Mouse (Mus musculus) hindlimb bud, embryonic 11.5 days (tissue): ENCODE data around the gene Tmem243.

ENCODE experiments used
- DNase-seq: peaks from one replicate; pipeline ENCODE4 v3.0.0-alpha.2; 2012; ENCODE audit warnings: low read depth, low spot score; ENCODE audit errors: extremely low spot score

Gene Tmem243

GRCm38 (mm10) chr5:9100207-9100848 is at the start of gene Tmem243:
Gene Tmem243 (plus strand): TSS chr5:9100668.
- DNase-seq, result peak; percentile 33

GRCm38 (mm10) chr5:9056020-9056660 is 44.3 kb upstream of the Tmem243 start:
- DNase-seq, result peak; percentile 44

GRCm38 (mm10) chr5:9057277-9057879 is 43.1 kb upstream of the Tmem243 start:
- DNase-seq, result no peak

DNA sequence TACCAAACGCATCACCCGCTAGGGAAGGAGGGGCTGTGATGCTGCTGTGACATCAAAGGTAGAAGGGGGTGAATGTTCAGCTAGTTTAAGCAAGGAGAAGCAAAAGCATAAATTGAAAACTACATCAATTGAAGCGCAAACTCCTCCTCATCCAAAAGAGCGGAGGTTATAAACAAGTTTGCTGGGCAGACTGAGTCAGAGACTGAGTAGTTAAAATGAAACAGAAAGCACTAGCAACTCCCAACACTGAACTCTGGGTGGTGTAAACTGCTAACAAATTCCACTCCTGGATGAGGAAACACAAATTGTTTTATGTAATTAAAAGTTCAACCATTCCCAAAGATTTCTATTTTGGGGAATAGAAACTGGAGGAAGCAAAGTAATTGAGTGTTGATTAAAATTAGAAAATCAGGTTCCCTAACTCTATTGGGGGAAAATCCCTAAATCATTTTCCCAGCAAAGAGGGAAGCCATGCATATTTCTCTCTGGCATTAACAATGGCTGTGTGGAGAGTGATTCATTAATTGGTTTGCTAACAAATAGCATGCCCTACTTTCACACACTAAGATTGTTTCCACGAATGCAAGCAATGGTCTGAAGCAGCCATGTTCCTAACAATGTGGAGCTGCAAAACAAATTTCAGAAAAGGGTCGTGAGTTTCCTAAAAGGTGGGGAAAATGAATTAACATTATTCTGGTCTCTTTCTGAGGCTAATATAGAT is 41.0 kb upstream of the Tmem243 start:
- DNase-seq, result no peak

GRCm38 (mm10) chr5:9060228-9060627 is 40.2 kb upstream of the Tmem243 start:
- no peak for DNase-seq

DNA sequence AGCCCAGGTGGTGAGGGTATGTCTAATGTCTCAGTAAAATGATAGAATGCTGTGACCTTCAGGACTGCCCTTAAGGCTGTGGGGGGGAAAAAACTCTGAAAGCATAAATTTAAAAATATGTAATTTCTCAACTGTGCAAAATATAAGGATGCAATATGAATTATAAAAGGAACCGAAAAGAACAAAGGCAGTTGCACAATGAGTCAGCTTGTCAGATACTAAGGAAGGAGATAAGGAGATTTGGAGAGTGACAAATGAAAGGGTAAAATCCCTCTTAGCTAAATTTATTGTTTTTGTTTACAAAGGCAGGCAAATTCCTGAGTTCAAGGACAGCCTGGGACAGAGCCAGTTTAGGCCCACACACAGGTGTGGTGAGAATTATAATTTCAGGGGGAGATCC is 36.3 kb upstream of the Tmem243 start:
- no peak for DNase-seq

DNA sequence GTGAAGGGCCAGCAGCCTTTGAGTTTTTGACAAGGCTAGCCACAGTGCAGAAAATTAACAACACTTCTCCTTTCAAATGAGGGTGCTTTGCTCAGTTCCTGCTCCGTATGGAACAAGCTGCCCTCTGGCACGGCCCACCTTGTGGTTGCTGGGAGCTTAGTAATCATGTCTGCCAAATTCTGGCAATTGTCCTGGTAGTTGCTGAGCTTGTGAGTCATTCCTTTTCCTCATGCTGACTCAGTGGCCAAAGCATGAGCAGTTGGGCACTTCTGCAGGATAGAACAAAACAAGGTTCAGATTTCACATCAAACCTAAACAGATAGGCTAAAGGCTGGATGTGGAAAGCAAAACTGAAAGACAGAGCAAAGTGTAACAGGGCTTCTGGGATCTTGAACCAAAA is 31.6 kb upstream of the Tmem243 start:
- DNase-seq, result no peak

DNA sequence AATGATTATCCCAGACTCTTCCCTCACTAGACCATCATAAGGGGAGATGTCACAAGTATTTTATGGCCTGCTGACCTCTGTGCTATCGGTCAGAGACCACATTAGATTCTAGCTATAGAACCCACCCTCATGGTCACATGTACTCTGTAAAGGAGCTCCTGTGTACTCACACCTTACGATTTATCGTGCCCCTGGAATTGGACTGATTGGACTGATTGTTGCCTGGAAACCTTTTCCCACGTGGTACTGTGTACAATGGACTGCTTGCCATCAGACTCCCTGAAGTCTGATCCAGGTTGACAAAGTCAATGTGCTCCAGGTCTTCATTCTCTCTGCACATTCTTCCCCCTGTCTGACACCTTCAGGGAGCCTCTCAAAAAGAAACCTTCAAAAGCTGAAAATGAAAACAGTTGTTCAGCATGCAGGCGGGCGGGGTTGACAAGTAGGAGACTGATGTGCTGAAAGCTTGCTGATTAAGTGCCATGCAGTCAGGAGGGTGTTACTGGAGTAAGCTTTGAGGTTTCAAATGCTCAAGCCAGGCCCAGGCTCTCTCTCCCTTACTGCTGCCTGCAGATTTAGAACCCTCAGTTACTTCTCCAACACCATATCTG is 30.8 kb upstream of the Tmem243 start:
- DNase-seq, result no peak

- no peak for DNase-seq
These were observed 29.1 kb upstream of the Tmem243 start for GRCm38 (mm10) chr5:9071360-9071759.

DNA sequence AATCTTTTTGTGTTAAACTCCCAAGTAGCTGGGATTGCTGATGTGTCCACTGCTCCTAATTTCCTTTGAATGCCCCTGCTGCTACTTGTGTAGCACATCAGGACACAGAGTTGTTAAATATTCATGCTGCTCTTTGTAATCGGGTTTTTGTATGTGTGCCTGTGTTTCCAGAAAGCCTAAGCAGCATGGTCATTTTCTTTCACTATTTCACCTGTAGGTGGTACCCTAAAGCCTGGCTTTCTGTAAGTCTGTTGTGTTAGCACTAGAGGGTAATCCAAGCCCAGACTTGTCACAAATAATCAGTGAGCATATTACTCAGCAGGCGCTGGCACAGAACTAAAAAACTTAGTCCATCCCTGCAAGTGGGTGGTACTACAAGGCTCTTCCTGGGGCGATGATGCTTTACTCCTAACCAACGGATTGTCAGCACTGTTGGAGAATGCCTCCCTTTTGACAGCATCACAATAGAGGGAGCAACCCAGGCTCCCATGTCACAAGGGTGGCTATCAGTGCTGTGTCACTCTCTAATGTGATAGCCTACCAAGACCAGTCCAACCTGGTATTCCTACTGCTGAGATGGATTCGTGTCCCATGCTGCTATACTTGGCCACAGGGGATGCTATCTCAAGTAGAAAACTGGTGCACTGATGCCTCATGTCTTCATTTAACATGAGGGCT is 27.2 kb upstream of the Tmem243 start:
- DNase-seq, result no peak

DNA sequence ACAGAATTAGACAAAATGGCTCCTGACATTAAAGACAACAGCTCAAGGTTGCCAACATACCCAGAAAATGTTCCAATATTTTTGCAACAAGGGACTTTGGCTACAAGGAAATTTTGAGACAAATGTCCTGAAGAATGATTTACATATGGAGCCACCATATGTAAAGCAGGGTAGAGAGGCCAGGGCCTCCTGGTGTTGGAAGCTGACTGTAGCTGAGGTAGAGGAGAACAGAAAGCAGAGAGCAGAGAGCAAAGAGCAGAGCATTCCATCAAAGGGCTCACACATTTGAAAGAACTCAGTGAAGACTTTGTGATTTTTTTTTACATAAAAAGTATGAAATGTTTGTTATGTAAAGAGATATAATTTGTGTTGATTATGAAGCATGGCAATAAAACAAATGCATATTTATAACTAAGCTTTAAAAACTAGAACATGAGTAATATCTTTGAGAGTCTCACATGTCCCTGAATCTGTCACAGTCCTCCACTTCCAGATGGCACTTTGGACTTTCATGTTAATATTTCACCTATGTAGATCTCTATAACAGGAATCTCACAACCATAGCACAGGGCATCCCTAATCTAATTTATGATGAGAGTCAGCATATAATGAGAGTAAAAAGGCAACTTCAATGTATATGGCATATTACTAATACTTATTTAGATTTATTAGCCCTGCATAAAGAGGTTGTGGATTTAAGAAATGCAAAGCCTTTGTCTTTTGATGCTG is 20.5 kb upstream of the Tmem243 start:
- DNase-seq, result no peak

GRCm38 (mm10) chr5:9086924-9087719 is 13.3 kb upstream of the Tmem243 start:
- DNase-seq, result no peak

- DNase-seq, result no peak
These were observed 9.9 kb upstream of the Tmem243 start for GRCm38 (mm10) chr5:9090493-9091106.

GRCm38 (mm10) chr5:9092716-9093115 is 7.8 kb upstream of the Tmem243 start:
- DNase-seq, result no peak

DNA sequence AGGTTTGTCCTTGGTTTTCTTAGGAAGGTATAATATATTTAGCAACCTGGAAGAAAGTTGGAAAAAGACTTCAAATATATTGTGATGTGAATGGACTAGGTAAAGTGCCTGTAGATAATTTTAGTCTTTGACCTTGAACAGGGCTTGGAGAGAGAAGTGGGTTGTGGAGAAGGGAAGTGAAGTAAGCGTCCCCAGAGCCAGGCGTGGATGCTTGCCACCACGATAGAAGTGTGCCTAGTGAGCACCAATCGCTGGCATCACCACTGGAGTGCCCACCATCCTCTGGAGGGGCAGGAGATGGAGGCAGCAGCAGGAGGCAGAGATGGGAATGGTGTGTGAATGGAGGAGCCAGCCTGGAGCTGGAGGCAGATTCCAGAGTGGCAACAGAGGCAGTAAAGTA is 7.0 kb upstream of the Tmem243 start:
- no peak for DNase-seq

- no peak for DNase-seq
These were observed 657 bp downstream of the Tmem243 start for GRCm38 (mm10) chr5:9100849-9101801.

DNA sequence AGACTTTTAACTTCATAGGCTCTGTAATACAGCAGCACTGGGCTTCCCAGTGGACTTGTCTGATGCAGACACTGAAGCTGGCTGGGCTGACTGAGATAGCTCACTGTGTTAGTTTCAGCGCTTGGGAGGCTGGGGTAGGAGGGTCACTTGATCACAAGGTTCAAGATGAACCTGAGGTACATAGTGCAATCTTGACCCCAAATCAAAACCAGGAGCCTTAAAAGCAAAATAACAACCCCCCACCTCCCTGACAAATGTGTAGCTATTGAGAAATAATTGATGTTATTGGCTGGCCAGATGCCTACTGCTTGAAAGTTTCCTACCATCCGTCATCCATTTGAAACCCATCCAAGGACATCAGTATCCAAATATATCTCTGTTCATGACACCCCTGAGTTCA is 2.2 kb downstream of the Tmem243 start:
- no peak for DNase-seq

DNA sequence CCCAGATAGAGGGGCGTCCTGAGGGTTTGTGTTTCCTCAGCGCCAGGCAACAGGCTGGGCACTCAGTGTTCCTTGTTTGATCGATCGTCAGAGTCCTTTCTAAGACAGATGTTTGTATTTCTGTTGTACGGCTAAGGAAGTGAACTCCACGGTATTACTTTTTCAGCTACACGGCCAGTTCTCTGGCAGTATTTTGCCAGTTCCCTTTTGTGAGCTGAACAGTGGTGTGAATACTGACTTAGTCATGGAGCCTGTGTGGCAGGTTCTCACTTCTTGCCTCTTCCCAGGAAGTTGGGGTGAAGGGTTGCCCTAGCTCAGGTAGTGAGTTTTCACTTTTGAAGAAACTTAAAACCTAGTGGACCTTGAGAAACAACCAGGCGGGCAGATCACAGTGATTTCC is 3.5 kb downstream of the Tmem243 start:
- DNase-seq, result no peak
